Mouse (Mus musculus) stomach, postnatal 0 days (tissue): ENCODE measurements around the gene Nhsl2. TPM values are rescaled to one million over a fixed set of nuclear protein-coding genes. Genes with fewer than 3 reads are reported as not detected.
"Not testable (repeated sequence)": the region's sequence is repeated elsewhere in the genome, so short reads cannot be mapped to it uniquely, and the experiment has no call there.

Experiments used
- ATAC-seq: fragments of 200-750 bp; cut with Nextera tagmentation; 2 replicates; pipeline ENCODE4 v1.8.0; 2017; ENCODE audit not compliant: low FRiP score, low TSS enrichment
- DNase-seq: peaks from one replicate; pipeline ENCODE4 v3.0.0-alpha.2; 2016; ENCODE audit warnings: low spot score
- H3K27ac ChIP-seq: fragments of 300-500 bp; sonication (generic); replicated peaks from 2 replicates; pipeline ENCODE4 v1.5.1; 2014; ENCODE audit warnings: mild to moderate bottlenecking, control low read depth
- H3K27me3 ChIP-seq: fragments of 300-500 bp; sonication (generic); 2 replicates; pipeline ENCODE4 v1.6.1; 2014; ENCODE audit warnings: low read length; ENCODE audit not compliant: control insufficient read depth, insufficient read depth
- H3K36me3 ChIP-seq: fragments of 300-500 bp; sonication (generic); 2 replicates; pipeline ENCODE4 v1.6.1; 2014; ENCODE audit warnings: low read length, mixed read lengths; ENCODE audit not compliant: control insufficient read depth, insufficient read depth
- H3K4me1 ChIP-seq: fragments of 300-500 bp; sonication (generic); replicated peaks from 2 replicates; pipeline ENCODE4 v1.6.1; 2014; ENCODE audit warnings: antibody characterized with exemption; ENCODE audit not compliant: control insufficient read depth, insufficient read depth
- H3K4me2 ChIP-seq: fragments of 300-500 bp; sonication (generic); replicated peaks from 2 replicates; pipeline ENCODE4 v1.6.1; 2014; ENCODE audit warnings: low read depth, mild to moderate bottlenecking, control low read depth, moderate library complexity
- H3K4me3 ChIP-seq: fragments of 300-500 bp; sonication (generic); 2 replicates; pipeline ENCODE4 v1.5.1; 2014; ENCODE audit warnings: low read depth, low read length, control low read depth
- H3K9ac ChIP-seq: fragments of 300-500 bp; sonication (generic); 2 replicates; pipeline ENCODE4 v1.6.1; 2014; ENCODE audit warnings: mild to moderate bottlenecking, low read length, control low read depth, mixed read lengths
- H3K9me3 ChIP-seq: fragments of 300-500 bp; sonication (generic); 2 replicates; pipeline ENCODE4 v1.6.1; 2016; ENCODE audit warnings: low read length; ENCODE audit not compliant: control insufficient read depth
- CTCF ChIP-seq: IDR thresholded peaks from 2 replicates; pipeline ENCODE4 v1.5.1; 2016; ENCODE audit warnings: antibody characterized with exemption, low read depth, mild to moderate bottlenecking, moderate library complexity
- EP300 ChIP-seq: optimal IDR thresholded peaks from 2 replicates; pipeline ENCODE3; 2016; ENCODE audit warnings: antibody characterized with exemption
- WGBS: fragments of 180-500 bp; shearing (Covaris S2); extraction: QIAGEN DNeasy Blood & Tissue Kit; methylation state at CpG from one replicate; pipeline ENCODE4 v1.1.7; 2014; 5-methylcytosine and 5-hydroxymethylcytosine counted together
- polyA plus RNA-seq: library from polyadenylated mRNA; unstranded; fragments of >200 nt; fragmentation: Nextera tagmentation; extraction: Ambion mirVana; gene quantifications from 2 replicates; pipeline ENCODE4 v1.2.1, GENCODE M21; 2015

Gene Nhsl2
- polyA plus RNA-seq, 1 experiment from 2014 or later, result 2.2 TPM

GRCm38 (mm10) chrX:102090605-102091004, 241.4 kb downstream of the Nhsl2 start:
- WGBS, result 83% methylated on average over 3 of the region's 3 CpGs
- H3K4me1 ChIP-seq, result no peaks in the 10 kb centered on the region
- H3K27ac ChIP-seq, result no peak overlapping the region
- H3K9ac ChIP-seq, result no peak overlapping the region
- TF ChIP-seq CTCF (no peak), EP300 (no peak)
- no peak overlapping the region for H3K4me2 ChIP-seq
- H3K27me3 ChIP-seq, result no peaks in the 10 kb centered on the region
- H3K36me3 ChIP-seq, result no peaks in the 10 kb centered on the region
- 0 out of 2 replicates have a peak, but pooled peaks have one; percentile 15 for ATAC-seq
- H3K9me3 ChIP-seq, result no peaks in the 10 kb centered on the region
- DNase-seq, result no peak
- H3K4me3 ChIP-seq, result no peak overlapping the region

- DNase-seq, result no peak
- no peaks in the 10 kb centered on the region for H3K9me3 ChIP-seq
- no peak for TF ChIP-seq EP300
- no peak for TF ChIP-seq CTCF
- WGBS, result 67% methylated on average over 7 of the region's 7 CpGs
- no peak for ATAC-seq
- no peaks in the 10 kb centered on the region for H3K4me1 ChIP-seq
- no peaks in the 10 kb centered on the region for H3K27me3 ChIP-seq
- H3K4me3 ChIP-seq, result no peak overlapping the region
- H3K36me3 ChIP-seq, result no peaks in the 10 kb centered on the region
- H3K27ac ChIP-seq, result no peak overlapping the region
- H3K9ac ChIP-seq, result no peak overlapping the region
- H3K4me2 ChIP-seq, result no peak overlapping the region
Measured at GRCm38 (mm10) chrX:102094381-102094904, 245.3 kb downstream of the Nhsl2 start.

GRCm38 (mm10) chrX:102101886-102102285, 252.7 kb downstream of the Nhsl2 start:
- no peaks in the 10 kb centered on the region for H3K27me3 ChIP-seq
- H3K27ac ChIP-seq, result no peak overlapping the region
- no peaks in the 10 kb centered on the region for H3K9me3 ChIP-seq
- no peak overlapping the region for H3K9ac ChIP-seq
- no peak overlapping the region for H3K4me2 ChIP-seq
- no peaks in the 10 kb centered on the region for H3K4me1 ChIP-seq
- WGBS, result 62% methylated on average over 7 of the region's 7 CpGs
- no peak for TF ChIP-seq EP300
- TF ChIP-seq CTCF, result no peak
- no peak overlapping the region for H3K4me3 ChIP-seq
- ATAC-seq (no peak), DNase-seq (no peak)
- no peaks in the 10 kb centered on the region for H3K36me3 ChIP-seq

GRCm38 (mm10) chrX:102103830-102104229, 254.6 kb downstream of the Nhsl2 start:
- H3K9me3 ChIP-seq, H3K9ac ChIP-seq, H3K4me2 ChIP-seq, H3K4me1 ChIP-seq, H3K27me3 ChIP-seq, H3K36me3 ChIP-seq, H3K4me3 ChIP-seq, H3K27ac ChIP-seq, ATAC-seq, DNase-seq: not testable (repeated sequence)
- 70% methylated on average over 2 of the region's 2 CpGs for WGBS

- not testable (repeated sequence) for H3K4me1 ChIP-seq, H3K27ac ChIP-seq, H3K36me3 ChIP-seq, ATAC-seq, DNase-seq, H3K9me3 ChIP-seq, H3K27me3 ChIP-seq, H3K4me2 ChIP-seq, H3K9ac ChIP-seq, H3K4me3 ChIP-seq
- WGBS, result 68% methylated on average over 5 of the region's 5 CpGs
Measured at GRCm38 (mm10) chrX:102109349-102109748, 260.2 kb downstream of the Nhsl2 start.

- H3K4me1 ChIP-seq, result no peaks in the 10 kb centered on the region
- no peaks in the 10 kb centered on the region for H3K36me3 ChIP-seq
- H3K27ac ChIP-seq, result no peak overlapping the region
- ATAC-seq (no peak), DNase-seq (no peak)
- 35% methylated on average over 4 of the region's 4 CpGs for WGBS
- no peak overlapping the region for H3K4me3 ChIP-seq
- no peak overlapping the region for H3K9ac ChIP-seq
- H3K9me3 ChIP-seq, result no peaks in the 10 kb centered on the region
- H3K27me3 ChIP-seq, result no peaks in the 10 kb centered on the region
- TF ChIP-seq EP300 (no peak), CTCF (no peak)
- no peak overlapping the region for H3K4me2 ChIP-seq
Measured at GRCm38 (mm10) chrX:102115676-102116075, 266.5 kb downstream of the Nhsl2 start.
